Mouse (Mus musculus) MEL (cell line): ENCODE results near the gene Mthfd1l. TPM values are rescaled to one million over a fixed set of nuclear protein-coding genes. Genes with fewer than 3 reads are reported as not detected.

Source experiments
- DNase-seq: peaks from one replicate; pipeline ENCODE4 v3.0.0; 2011; ENCODE audit warnings: low read depth, low spot score
- H3K27ac ChIP-seq: 2 replicates; pipeline ENCODE4 v1.5.1; 2012; ENCODE audit warnings: low read depth, mild to moderate bottlenecking, control low read depth, low read length, moderate library complexity; ENCODE audit not compliant: control insufficient read depth
- H3K27me3 ChIP-seq, 2 experiments: fragments of 150-350 bp in 1 of 2; sonication (generic) in 1 of 2; 2 replicates each; pipeline ENCODE4 v1.6.1; 2012; ENCODE audit warnings: low read length in 2 of 2, mild to moderate bottlenecking in 2 of 2, improper control_type of control experiment in 1 of 2, moderate library complexity in 1 of 2; ENCODE audit not compliant: insufficient read depth in 2 of 2, control insufficient read depth in 1 of 2
- H3K36me3 ChIP-seq, 2 experiments: 2 replicates each; pipeline ENCODE4 v1.6.1; 2012 to 2014; ENCODE audit warnings: low read length in 2 of 2, improper control_type of control experiment in 1 of 2, inconsistent platforms in 1 of 2, mild to moderate bottlenecking in 1 of 2; ENCODE audit not compliant: insufficient read depth in 2 of 2, control insufficient read depth in 1 of 2
- H3K4me1 ChIP-seq, 2 experiments: fragments of 150-350 bp in 1 of 2; sonication (generic) in 1 of 2; 2 replicates each; pipeline ENCODE4 v1.6.1; 2012; ENCODE audit warnings: low read length in 2 of 2, improper control_type of control experiment in 1 of 2, mild to moderate bottlenecking in 1 of 2; ENCODE audit not compliant: insufficient read depth in 2 of 2, control insufficient read depth in 1 of 2
- H3K4me3 ChIP-seq, 2 experiments: fragments of 150-350 bp in 1 of 2; sonication (generic) in 1 of 2; 2 replicates each; pipeline ENCODE4 v1.5.1; 2012; ENCODE audit warnings: low read depth in 2 of 2, low read length in 2 of 2, mild to moderate bottlenecking in 2 of 2, moderate library complexity in 2 of 2, control low read depth in 1 of 2, improper control_type of control experiment in 1 of 2; ENCODE audit not compliant: control insufficient read depth in 1 of 2, insufficient read depth in 1 of 2
- H3K79me2 ChIP-seq: 2 replicates; pipeline ENCODE4 v1.6.1; 2012; ENCODE audit warnings: mild to moderate bottlenecking, low read length, moderate library complexity; ENCODE audit not compliant: control insufficient read depth, poor library complexity, insufficient read depth
- H3K9ac ChIP-seq: 2 replicates; pipeline ENCODE4 v1.6.1; 2012; ENCODE audit warnings: low read depth, mild to moderate bottlenecking, control low read depth, low read length, moderate library complexity; ENCODE audit not compliant: control insufficient read depth, poor library complexity, severe bottlenecking
- H3K9me3 ChIP-seq: fragments of 150-350 bp; sonication (generic); replicated peaks from 2 replicates; pipeline ENCODE4 v1.6.1; 2012; ENCODE audit warnings: mild to moderate bottlenecking, low read length, improper control_type of control experiment, moderate library complexity; ENCODE audit not compliant: insufficient read depth
- BHLHE40 ChIP-seq: IDR thresholded peaks from 2 replicates; pipeline ENCODE4 v1.6.1; 2012; ENCODE audit warnings: low read depth, mild to moderate bottlenecking, inconsistent platforms, low read length, improper control_type of control experiment, borderline replicate concordance
- CHD1 ChIP-seq: IDR thresholded peaks from 2 replicates; pipeline ENCODE4 v1.6.1; 2012; ENCODE audit warnings: low read depth, mild to moderate bottlenecking, inconsistent platforms, low read length, improper control_type of control experiment
- CHD2 ChIP-seq: IDR thresholded peaks from 2 replicates; pipeline ENCODE4 v1.6.1; 2011; ENCODE audit warnings: low read length, improper control_type of control experiment
- CTCF ChIP-seq, 3 experiments: IDR thresholded peaks in 2 of 3; conservative IDR thresholded peaks in 1 of 3; 2 replicates each; pipeline ENCODE4 v1.5.1; 2011 to 2012; ENCODE audit warnings: low read length in 3 of 3, low read depth in 2 of 3, mild to moderate bottlenecking in 2 of 3, improper control_type of control experiment in 1 of 3, inconsistent platforms in 1 of 3, mixed read lengths in 1 of 3, moderate library complexity in 1 of 3; ENCODE audit not compliant: control insufficient read depth in 1 of 3, insufficient read depth in 1 of 3, poor library complexity in 1 of 3, severe bottlenecking in 1 of 3
- E2F4 ChIP-seq: IDR thresholded peaks from 2 replicates; pipeline ENCODE4 v1.6.1; 2011; ENCODE audit warnings: low read depth, low read length, improper control_type of control experiment, borderline replicate concordance
- EP300 ChIP-seq, 2 experiments: IDR thresholded peaks; 2 replicates each; pipeline ENCODE4 v1.6.1; 2011; ENCODE audit warnings: improper control_type of control experiment in 2 of 2, low read length in 2 of 2, low read depth in 1 of 2, mild to moderate bottlenecking in 1 of 2
- ETS1 ChIP-seq: IDR thresholded peaks from 2 replicates; pipeline ENCODE4 v1.6.1; 2012; ENCODE audit warnings: low read depth, mild to moderate bottlenecking, inconsistent platforms, low read length, improper control_type of control experiment, moderate library complexity
- JUND ChIP-seq: IDR thresholded peaks from 2 replicates; pipeline ENCODE4 v1.6.1; 2011; ENCODE audit warnings: low read depth, mild to moderate bottlenecking, improper control_type of control experiment, low read length
- MAFK ChIP-seq: IDR thresholded peaks from 2 replicates; pipeline ENCODE4 v1.6.1; 2011; ENCODE audit warnings: low read depth, mild to moderate bottlenecking, low read length, improper control_type of control experiment, borderline replicate concordance
- MAX ChIP-seq: IDR thresholded peaks from 2 replicates; pipeline ENCODE4 v1.6.1; 2011; ENCODE audit warnings: low read length, improper control_type of control experiment
- MYB ChIP-seq: IDR thresholded peaks from 2 replicates; pipeline ENCODE4 v1.6.1; 2011; ENCODE audit warnings: mild to moderate bottlenecking, low read depth, low read length, improper control_type of control experiment
- RAD21 ChIP-seq: IDR thresholded peaks from 2 replicates; pipeline ENCODE4 v1.6.1; 2011; ENCODE audit warnings: mild to moderate bottlenecking, low read depth, low read length, improper control_type of control experiment
- RCOR1 ChIP-seq: IDR thresholded peaks from 2 replicates; pipeline ENCODE4 v1.6.1; 2012; ENCODE audit warnings: low read depth, mild to moderate bottlenecking, inconsistent platforms, low read length, improper control_type of control experiment
- SIN3A ChIP-seq: IDR thresholded peaks from 2 replicates; pipeline ENCODE4 v1.6.1; 2012; ENCODE audit warnings: low read length, improper control_type of control experiment, inconsistent platforms
- TBP ChIP-seq: IDR thresholded peaks from 2 replicates; pipeline ENCODE4 v1.8.0; 2011; ENCODE audit warnings: low read depth, low read length, improper control_type of control experiment
- TCF12 ChIP-seq: IDR thresholded peaks from 2 replicates; pipeline ENCODE4 v1.6.1; 2014; ENCODE audit warnings: low read depth, mild to moderate bottlenecking, inconsistent platforms, low read length, improper control_type of control experiment, moderate library complexity
- USF1 ChIP-seq: IDR thresholded peaks from 2 replicates; pipeline ENCODE4 v1.6.1; 2014; ENCODE audit warnings: low read depth, mild to moderate bottlenecking, inconsistent platforms, low read length, improper control_type of control experiment, moderate library complexity
- USF2 ChIP-seq, 2 experiments: IDR thresholded peaks; 2 replicates each; pipeline ENCODE4 v1.6.1; 2011 to 2012; ENCODE audit warnings: improper control_type of control experiment in 2 of 2, low read length in 2 of 2, borderline replicate concordance in 1 of 2, inconsistent platforms in 1 of 2, low read depth in 1 of 2, mild to moderate bottlenecking in 1 of 2; ENCODE audit not compliant: insufficient read depth in 1 of 2
- ZC3H11A ChIP-seq: IDR thresholded peaks from 2 replicates; pipeline ENCODE4 v1.6.1; 2012; ENCODE audit warnings: low read depth, mild to moderate bottlenecking, inconsistent platforms, low read length, improper control_type of control experiment
- ZMIZ1 ChIP-seq: IDR thresholded peaks from 2 replicates; pipeline ENCODE4 v1.6.1; 2012; ENCODE audit warnings: low read depth, mild to moderate bottlenecking, inconsistent platforms, low read length, improper control_type of control experiment, moderate library complexity
- ZNF384 ChIP-seq: IDR thresholded peaks from 2 replicates; pipeline ENCODE4 v1.6.1; 2012; ENCODE audit warnings: low read depth, mild to moderate bottlenecking, inconsistent platforms, low read length, improper control_type of control experiment
- polyA plus RNA-seq, 2 experiments: library from polyadenylated mRNA; stranded (reverse) in 1 of 2; unstranded in 1 of 2; fragments of >175 nt in 1 of 2; fragments of >200 nt in 1 of 2; gene quantifications; 2 replicates each; pipeline versions ENCODE4 v1.2.1 to v1.2.4; 2012; ENCODE audit warnings: low replicate concordance in 2 of 2, low read depth in 1 of 2; ENCODE audit not compliant: insufficient read length in 2 of 2, insufficient read depth in 1 of 2, missing spikeins in 1 of 2
- total RNA-seq: library from RNA; depleted of rRNA; stranded (reverse); fragments of 300-350 nt; gene quantifications from 2 replicates; pipeline ENCODE4 v1.2.3, GENCODE M21; 2012

The Mthfd1l gene
- total and polyA plus RNA-seq, 3 experiments, result 43.1 to 1,097 (median 83.0) TPM

- Histone ChIP-seq H3K4me1 (no peaks in the 10 kb centered on the region), H3K4me3 (no peak overlapping the region), H3K9ac (no peak overlapping the region), H3K79me2 (no peaks in the 10 kb centered on the region), H3K36me3 (peaks cover 0 to 23% of the 10 kb centered on the region in 2 experiments; a peak in 2 of 4 replicates), H3K27me3 (no peaks in the 10 kb centered on the region), H3K9me3 (no peaks in the 10 kb centered on the region), H3K27ac (no peak overlapping the region)
- DNase-seq, result no peak
- no peak for TF ChIP-seq E2F4
- TF ChIP-seq USF1, result no peak
- TF ChIP-seq TCF12, result no peak
- no peak for TF ChIP-seq EP300 (IDR thresholded peaks at IDR 0.05; ENCODE audit: low read depth in 1 of 2, low read length in 2 of 2)
- TF ChIP-seq MYB, result no peak
- no peak for TF ChIP-seq ZMIZ1
Measured at GRCm38 (mm10) chr10:4044421-4044820, 71.5 kb downstream of the Mthfd1l start.

- Histone ChIP-seq H3K36me3 (peaks cover 0 to 24% of the 10 kb centered on the region in 2 experiments; a peak in 2 of 4 replicates), H3K79me2 (no peaks in the 10 kb centered on the region), H3K9me3 (no peaks in the 10 kb centered on the region), H3K9ac (no peak overlapping the region), H3K27me3 (no peaks in the 10 kb centered on the region), H3K4me1 (no peaks in the 10 kb centered on the region), H3K27ac (no peak overlapping the region), H3K4me3 (no peak overlapping the region)
- no peak for TF ChIP-seq CHD1
- no peak for TF ChIP-seq ETS1
- TF ChIP-seq E2F4, result no peak
- TF ChIP-seq JUND, result no peak
- TF ChIP-seq CHD2, result no peak
- no peak for TF ChIP-seq RCOR1
- no peak for TF ChIP-seq USF1
- TF ChIP-seq SIN3A, result no peak
- TF ChIP-seq MAFK, result no peak
- TF ChIP-seq ZC3H11A, result no peak
- TF ChIP-seq USF2 (IDR thresholded peaks at IDR 0.05; ENCODE audit: borderline replicate concordance in 1 of 2, insufficient read depth in 1 of 2, low read depth in 1 of 2, low read length in 2 of 2), result no peak
- TF ChIP-seq BHLHE40, result no peak
- TF ChIP-seq RAD21, result no peak
- TF ChIP-seq CTCF (IDR thresholded peaks at IDR 0.05 in 2 of 3, conservative IDR thresholded peaks at IDR 0.05 in 1 of 3; ENCODE audit: control insufficient read depth in 1 of 3, insufficient read depth in 1 of 3, low read depth in 2 of 3, low read length in 3 of 3, poor library complexity in 1 of 3, severe bottlenecking in 1 of 3), result no peak
- TF ChIP-seq TBP, result no peak
- no peak for TF ChIP-seq ZNF384
- TF ChIP-seq MAX, result no peak
- no peak for DNase-seq
Measured at GRCm38 (mm10) chr10:4046496-4046895, 73.6 kb downstream of the Mthfd1l start.
